Mouse (Mus musculus): ENCODE data around the gene Fam83f.
A peak's percentile ranks its signal among the peaks of the same experiment; 100 is the strongest.

Gene Fam83f

GRCm38 (mm10) chr15:80672810-80673209 is 1.2 kb downstream of the Fam83f start:
- DNase-seq (ENCODE audit: low spot score): no peak

- DNase-seq (ENCODE audit: low spot score): no peak
These were observed 1.9 kb downstream of the Fam83f start for GRCm38 (mm10) chr15:80673337-80674095.

GRCm38 (mm10) chr15:80674700-80675099 is 3.1 kb downstream of the Fam83f start:
- DNase-seq (ENCODE audit: low spot score): no peak

GRCm38 (mm10) chr15:80679515-80680215 is 8.0 kb downstream of the Fam83f start:
- no peak for DNase-seq (ENCODE audit: low spot score)

- no peak for DNase-seq (ENCODE audit: low spot score)
These were observed 8.8 kb downstream of the Fam83f start for GRCm38 (mm10) chr15:80680347-80681030.

- no peak for DNase-seq (ENCODE audit: low spot score)
These were observed 9.8 kb downstream of the Fam83f start for GRCm38 (mm10) chr15:80681466-80681881.

GRCm38 (mm10) chr15:80682343-80682742 is 10.7 kb downstream of the Fam83f start:
- no peak for DNase-seq (ENCODE audit: low spot score)

GRCm38 (mm10) chr15:80683151-80683550 is 11.5 kb downstream of the Fam83f start:
- no peak for DNase-seq (ENCODE audit: low spot score)

- no peak for DNase-seq (ENCODE audit: low spot score)
These were observed 12.3 kb downstream of the Fam83f start for GRCm38 (mm10) chr15:80683990-80684389.

GRCm38 (mm10) chr15:80684786-80685602 is 13.3 kb downstream of the Fam83f start:
- no peak for DNase-seq (ENCODE audit: low spot score)

- no peak for DNase-seq (ENCODE audit: low spot score)
These were observed 13.9 kb downstream of the Fam83f start for GRCm38 (mm10) chr15:80685603-80685895.

GRCm38 (mm10) chr15:80688536-80688935 is 16.9 kb downstream of the Fam83f start:
- DNase-seq (ENCODE audit: low spot score): no peak

GRCm38 (mm10) chr15:80693492-80693891 is 21.8 kb downstream of the Fam83f start:
- DNase-seq (ENCODE audit: low spot score): no peak

- no peak for DNase-seq (ENCODE audit: low spot score)
These were observed 22.7 kb downstream of the Fam83f start for GRCm38 (mm10) chr15:80694125-80694910.

- no peak for DNase-seq (ENCODE audit: low spot score)
These were observed 25.9 kb downstream of the Fam83f start for GRCm38 (mm10) chr15:80697564-80697963.

GRCm38 (mm10) chr15:80701481-80702257 is 30.0 kb downstream of the Fam83f start:
- no peak for DNase-seq (ENCODE audit: low spot score)

- DNase-seq (ENCODE audit: low spot score): no peak
These were observed 31.3 kb downstream of the Fam83f start for GRCm38 (mm10) chr15:80702910-80703309.

GRCm38 (mm10) chr15:80703495-80703894 is 31.8 kb downstream of the Fam83f start:
- DNase-seq (ENCODE audit: low spot score): no peak

- DNase-seq (ENCODE audit: low spot score): no peak
These were observed 32.6 kb downstream of the Fam83f start for GRCm38 (mm10) chr15:80704267-80704666.

- peak; percentile 69 for DNase-seq (ENCODE audit: low spot score)
These were observed 34.3 kb downstream of the Fam83f start for GRCm38 (mm10) chr15:80705828-80706549.
